Comparison of ENCODE assay signal across 7 mouse cellular contexts in the genomic region with DNA sequence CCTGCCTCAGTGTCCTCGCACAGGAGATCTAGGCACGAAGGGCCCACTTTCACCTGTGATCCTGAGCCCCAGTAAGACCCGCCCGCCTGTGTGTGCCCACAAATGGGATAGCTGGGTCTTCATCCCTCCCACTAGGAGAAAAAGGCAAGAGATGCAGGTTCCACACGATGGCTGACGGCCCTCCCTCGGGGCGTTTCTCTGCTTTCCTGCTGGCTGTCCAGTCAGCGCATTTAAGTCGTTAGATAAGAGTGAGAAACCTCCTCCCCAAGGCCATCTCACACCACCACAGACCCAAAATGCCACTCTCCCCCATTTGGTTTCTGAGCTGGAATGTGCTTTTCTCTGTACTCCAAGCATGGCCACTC. TPM values are rescaled to one million over a fixed set of nuclear protein-coding genes. Genes with fewer than 3 reads are reported as not detected.
DNase-seq lines count a peak whose midpoint lies in the region; ATAC-seq and TF ChIP-seq lines count a peak whose summit lies in the region.

No protein-coding gene starts in this region.

- peak; percentile 23 for ATAC-seq in lung, postnatal 0 days
- peak; percentile 45 for ATAC-seq in liver, embryonic 12.5 days
- no peak for ATAC-seq in stomach, postnatal 0 days (ENCODE audit: low FRiP score, low TSS enrichment)

- peak overlapping the region; percentile 32 for H3K4me2 ChIP-seq in lung, postnatal 0 days (replicated peaks; ENCODE audit: low read depth, low read length)
- H3K4me2 ChIP-seq in liver, embryonic 12.5 days, result peak overlapping the region; percentile 68
- peak overlapping the region; percentile 57 for H3K4me2 ChIP-seq in stomach, postnatal 0 days (replicated peaks; ENCODE audit: low read depth)

- H3K4me1 ChIP-seq in lung, postnatal 0 days (ENCODE audit: insufficient read depth, low read depth, low read length), result peaks cover 34% of the 10 kb centered on the region
- peaks cover 42% of the 10 kb centered on the region for H3K4me1 ChIP-seq in forebrain, embryonic 10.5 days
- H3K4me1 ChIP-seq in liver, embryonic 12.5 days, result peaks cover 53% of the 10 kb centered on the region
- H3K4me1 ChIP-seq in stomach, postnatal 0 days (replicated peaks; ENCODE audit: control insufficient read depth, insufficient read depth), result peaks cover 16% of the 10 kb centered on the region

- peak overlapping the region; percentile 98 for H3K27ac ChIP-seq in lung, postnatal 0 days (ENCODE audit: low read length)
- peak overlapping the region; percentile 86 for H3K27ac ChIP-seq in forebrain, embryonic 10.5 days
- H3K27ac ChIP-seq in liver, embryonic 12.5 days, result peak overlapping the region; percentile 73
- peak overlapping the region; percentile 96 for H3K27ac ChIP-seq in stomach, postnatal 0 days (replicated peaks)

- WGBS in lung, postnatal 0 days, result 6% methylated on average over 10 of the region's 10 CpGs
- 9% methylated on average over 10 of the region's 10 CpGs for WGBS in forebrain, embryonic 10.5 days
- 11% methylated on average over 10 of the region's 10 CpGs for WGBS in liver, embryonic 12.5 days (ENCODE audit: insufficient replicate concordance)
- WGBS in stomach, postnatal 0 days, result 11% methylated on average over 10 of the region's 10 CpGs

- DNase-seq in lung, postnatal 0 days (ENCODE audit: low spot score), result no peak
- DNase-seq in lung, postnatal 4 days, result no peak
- no peak for DNase-seq in forebrain, embryonic 10.5 days (ENCODE audit: extremely low spot score, low spot score)
- no peak for DNase-seq in stomach, postnatal 0 days (ENCODE audit: low spot score)
- DNase-seq in left cerebral cortex, adult 8-10 months (ENCODE audit: low spot score in 2 of 2), result no peak
- no peak for DNase-seq in thymus, adult 18-20 months

- TF ChIP-seq EP300 in lung, postnatal 0 days (IDR thresholded peaks at IDR 0.05), result no peak
- no peak for TF ChIP-seq EP300 in stomach, postnatal 0 days (optimal IDR thresholded peaks at IDR 0.05)

- no peaks in the 10 kb centered on the region for H3K36me3 ChIP-seq in lung, postnatal 0 days (ENCODE audit: insufficient read depth, low read length)
- H3K36me3 ChIP-seq in forebrain, embryonic 10.5 days (replicated peaks), result no peaks in the 10 kb centered on the region
- no peaks in the 10 kb centered on the region for H3K36me3 ChIP-seq in liver, embryonic 12.5 days
- peaks cover 3% of the 10 kb centered on the region; the same call in 1 of the 2 replicates for H3K36me3 ChIP-seq in stomach, postnatal 0 days (ENCODE audit: control insufficient read depth, insufficient read depth, low read length)

- no peak; the same call in 1 of the 2 replicates for TF ChIP-seq CTCF in lung, postnatal 0 days (IDR thresholded peaks at IDR 0.05)
- TF ChIP-seq CTCF in stomach, postnatal 0 days (IDR thresholded peaks at IDR 0.05; ENCODE audit: low read depth), result no peak

- H3K4me3 ChIP-seq in lung, postnatal 0 days (ENCODE audit: low read depth, low read length), result no peak overlapping the region
- peak overlapping the region; percentile 43 for H3K4me3 ChIP-seq in forebrain, embryonic 10.5 days
- H3K4me3 ChIP-seq in liver, embryonic 12.5 days, result peak overlapping the region; percentile 24; the same call in 1 of the 2 replicates
- peak overlapping the region; percentile 28; the same call in 1 of the 2 replicates for H3K4me3 ChIP-seq in stomach, postnatal 0 days (ENCODE audit: low read depth, low read length)

- no peaks in the 10 kb centered on the region for H3K9me3 ChIP-seq in lung, postnatal 0 days (ENCODE audit: low read length)
- no peaks in the 10 kb centered on the region for H3K9me3 ChIP-seq in forebrain, embryonic 10.5 days
- H3K9me3 ChIP-seq in liver, embryonic 12.5 days (replicated peaks), result no peaks in the 10 kb centered on the region
- H3K9me3 ChIP-seq in stomach, postnatal 0 days (ENCODE audit: control insufficient read depth, low read length), result no peaks in the 10 kb centered on the region

- no peaks in the 10 kb centered on the region for H3K27me3 ChIP-seq in lung, postnatal 0 days (replicated peaks; ENCODE audit: insufficient read depth, low read length)
- H3K27me3 ChIP-seq in forebrain, embryonic 10.5 days (ENCODE audit: poor library complexity, severe bottlenecking), result peaks cover 67% of the 10 kb centered on the region
- H3K27me3 ChIP-seq in liver, embryonic 12.5 days (replicated peaks), result peaks cover 40% of the 10 kb centered on the region
- H3K27me3 ChIP-seq in stomach, postnatal 0 days (ENCODE audit: control insufficient read depth, insufficient read depth, low read length), result no peaks in the 10 kb centered on the region

- H3K9ac ChIP-seq in lung, postnatal 0 days (replicated peaks; ENCODE audit: low read depth), result no peak overlapping the region
- H3K9ac ChIP-seq in liver, embryonic 12.5 days, result peak overlapping the region; percentile 56; the same call in 1 of the 2 replicates
- H3K9ac ChIP-seq in stomach, postnatal 0 days (ENCODE audit: low read length), result peak overlapping the region; percentile 23; the same call in 1 of the 2 replicates

RNA-seq across cellular contexts. Expression of a gene that starts 0.3 kb away (rescaled TPM):
- 4.3 and 4.7 TPM in 2 replicates for polyA plus RNA-seq in lung, postnatal 0 days (2015; fragmentation: Nextera tagmentation; extraction: Ambion mirVana)
- 0.53 and 0.64 TPM in 2 replicates for polyA plus RNA-seq in forebrain, embryonic 10.5 days (2016; fragmentation: Nextera tagmentation; extraction: Ambion mirVana)
- polyA plus RNA-seq in liver, embryonic 12.5 days (2016; fragmentation: Nextera tagmentation; extraction: Ambion mirVana), result 0.36 and 0.39 TPM in 2 replicates
- 2.9 TPM in 2 replicates for polyA plus RNA-seq in stomach, postnatal 0 days (2015; fragmentation: Nextera tagmentation; extraction: Ambion mirVana)
- 1 to 10 TPM; 4.2 to 6.3 (median 5.7) TPM for total RNA-seq in left cerebral cortex, adult 8-10 months (2022)

RNA-seq across cellular contexts. Expression of a gene that starts 9.8 kb away (rescaled TPM):
- polyA plus RNA-seq in lung, postnatal 0 days (2015; fragmentation: Nextera tagmentation; extraction: Ambion mirVana), result 11.9 and 13.6 TPM in 2 replicates
- polyA plus RNA-seq in forebrain, embryonic 10.5 days (2016; fragmentation: Nextera tagmentation; extraction: Ambion mirVana), result not detected in 2 replicates
- polyA plus RNA-seq in liver, embryonic 12.5 days (2016; fragmentation: Nextera tagmentation; extraction: Ambion mirVana), result not detected in 2 replicates
- polyA plus RNA-seq in stomach, postnatal 0 days (2015; fragmentation: Nextera tagmentation; extraction: Ambion mirVana), result 165 and 184 TPM in 2 replicates
- total RNA-seq in left cerebral cortex, adult 8-10 months (2022), result not detected

RNA-seq across cellular contexts. Expression of a gene that starts 16.8 kb away (rescaled TPM):
- polyA plus RNA-seq in lung, postnatal 0 days (2015; fragmentation: Nextera tagmentation; extraction: Ambion mirVana), result 0.95 and 1.1 TPM in 2 replicates
- 1.0 and 1.2 TPM in 2 replicates for polyA plus RNA-seq in forebrain, embryonic 10.5 days (2016; fragmentation: Nextera tagmentation; extraction: Ambion mirVana)
- polyA plus RNA-seq in liver, embryonic 12.5 days (2016; fragmentation: Nextera tagmentation; extraction: Ambion mirVana), result 0.35 and 0.37 TPM in 2 replicates
- 1.0 and 1.1 TPM in 2 replicates for polyA plus RNA-seq in stomach, postnatal 0 days (2015; fragmentation: Nextera tagmentation; extraction: Ambion mirVana)
- 100 to 1,000 TPM; 179 to 192 (median 185) TPM for total RNA-seq in left cerebral cortex, adult 8-10 months (2022)

RNA-seq across cellular contexts. Expression of a gene that starts 17.2 kb away (rescaled TPM):
- 34.5 and 35.9 TPM in 2 replicates for polyA plus RNA-seq in lung, postnatal 0 days (2015; fragmentation: Nextera tagmentation; extraction: Ambion mirVana)
- polyA plus RNA-seq in forebrain, embryonic 10.5 days (2016; fragmentation: Nextera tagmentation; extraction: Ambion mirVana), result 19.8 and 21.7 TPM in 2 replicates
- polyA plus RNA-seq in liver, embryonic 12.5 days (2016; fragmentation: Nextera tagmentation; extraction: Ambion mirVana), result 23.1 TPM in 2 replicates
- polyA plus RNA-seq in stomach, postnatal 0 days (2015; fragmentation: Nextera tagmentation; extraction: Ambion mirVana), result 33.8 and 36.7 TPM in 2 replicates
- total RNA-seq in left cerebral cortex, adult 8-10 months (2022), result 10 to 100 TPM; 45.3 to 49.6 (median 47.4) TPM

RNA-seq across cellular contexts. Expression of a gene that starts 34.5 kb away (rescaled TPM):
- 1.6 TPM in 2 replicates for polyA plus RNA-seq in lung, postnatal 0 days (2015; fragmentation: Nextera tagmentation; extraction: Ambion mirVana)
- 0.38 and 0.46 TPM in 2 replicates for polyA plus RNA-seq in forebrain, embryonic 10.5 days (2016; fragmentation: Nextera tagmentation; extraction: Ambion mirVana)
- 2.5 and 2.6 TPM in 2 replicates for polyA plus RNA-seq in liver, embryonic 12.5 days (2016; fragmentation: Nextera tagmentation; extraction: Ambion mirVana)
- polyA plus RNA-seq in stomach, postnatal 0 days (2015; fragmentation: Nextera tagmentation; extraction: Ambion mirVana), result 0.58 and 0.64 TPM in 2 replicates
- 1 to 10 TPM; 2.9 to 5.7 (median 4.3) TPM for total RNA-seq in left cerebral cortex, adult 8-10 months (2022)

Comparison
In these comparisons a context has a peak if more than half of its experiments do, and no peak if none do; other contexts are left out.
1. RNA of a gene that starts 9.8 kb away (polyA plus RNA-seq): 165 to 184 TPM in stomach, postnatal 0 days and 11.9 to 13.6 TPM in lung, postnatal 0 days; not detected in forebrain, embryonic 10.5 days and not detected in liver, embryonic 12.5 days; every median in the first group is over 10 times any median in the second.
2. Peak in every context shown above with its lines, with median percentiles within 50 percentile points of each other: H3K27ac ChIP-seq and H3K4me2 ChIP-seq.